Mouse (Mus musculus): ENCODE data around the gene Khdrbs1.

GRCm38 (mm10) chr4:129681837-129682236, 60.3 kb downstream of the Khdrbs1 start:
- TF ChIP-seq CTCF (IDR thresholded peaks at IDR 0.05; ENCODE audit: insufficient read depth, low read depth, low read length), result no peak
- no peak for TF ChIP-seq POLR2A (IDR thresholded peaks at IDR 0.05; ENCODE audit: insufficient read depth, low read depth, low read length)

All from olfactory bulb, adult 2 months (tissue).